Mouse (Mus musculus): Measurements from ENCODE around the gene Tceal5.

Gene Tceal5

GRCm38 (mm10) chrX:136171189-136172117, 32.2 kb downstream of the Tceal5 start:
- DNase-seq (ENCODE audit: low read depth) = peak; percentile 20

- no peak for DNase-seq (ENCODE audit: low read depth)
These were observed 33.1 kb downstream of the Tceal5 start for GRCm38 (mm10) chrX:136170625-136171024.

Data from c-Kit-positive CD71-positive TER-119-negative erythroid progenitor cells, embryonic 14.5 days (primary cell).